17 mouse cellular contexts compared by ENCODE assay signal in the genomic region with DNA sequence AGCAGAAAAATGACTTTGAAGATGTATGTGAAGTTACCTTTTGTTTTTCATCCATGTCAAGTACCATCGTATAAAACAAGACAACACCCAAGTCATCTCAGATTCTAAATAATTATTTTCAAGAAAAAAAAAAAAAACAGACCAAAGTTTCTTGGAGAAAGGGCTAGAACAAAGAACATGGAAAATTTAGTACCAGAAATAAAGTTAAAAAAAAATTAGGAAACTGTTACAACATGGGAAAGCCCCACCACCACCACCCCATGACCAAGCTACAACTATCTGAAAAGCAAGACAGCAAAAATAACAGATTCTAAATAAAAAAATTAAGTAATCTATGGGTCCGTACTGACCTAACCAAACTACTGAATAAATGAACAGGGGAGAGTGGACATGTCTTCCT.
A peak's percentile ranks its signal among the peaks of the same experiment; 100 is the strongest.
DNase-seq lines count a peak whose midpoint lies in the region; TF ChIP-seq lines count a peak whose summit lies in the region.
"Had no signal": no experiment of that assay in that cellular context is flagged by ENCODE, and none has a peak within 500 bp of the region (broad histone marks: within the 10 kb centered on the region; RNA-seq: fewer than 3 reads in every experiment).

No protein-coding gene starts in this region.

- TF ChIP-seq EP300 in CH12.LX (IDR thresholded peaks at IDR 0.05; ENCODE audit: low read length), result peak; percentile 67

- no peak for TF ChIP-seq CTCF in layer of hippocampus, adult 2 months (conservative IDR thresholded peaks at IDR 0.05)
- TF ChIP-seq CTCF in CH12.LX (conservative IDR thresholded peaks at IDR 0.05 in 1 of 2, IDR thresholded peaks at IDR 0.05 in 1 of 2; ENCODE audit: low read depth in 2 of 2, low read length in 2 of 2), result no peak

- no peaks in the 10 kb centered on the region for H3K27me3 ChIP-seq in CH12.LX (replicated peaks)
- H3K27me3 ChIP-seq: Patski had no signal

- peak overlapping the region; percentile 70; the same call in 1 of the 2 replicates for H3K27ac ChIP-seq in layer of hippocampus, adult 2 months
- no peak overlapping the region for H3K27ac ChIP-seq in CH12.LX (ENCODE audit: insufficient read depth, low read depth)

- H3K4me3 ChIP-seq in layer of hippocampus, adult 2 months, result no peak overlapping the region
- no peak overlapping the region for H3K4me3 ChIP-seq in CH12.LX (replicated peaks in 1 of 3; ENCODE audit: low read depth in 2 of 3, low read length in 2 of 3, poor library complexity in 1 of 3)

- H3K9me3 ChIP-seq in CH12.LX (replicated peaks; ENCODE audit: low read length), result peaks cover 5% of the 10 kb centered on the region

- no peak for TF ChIP-seq RAD21 in CH12.LX (IDR thresholded peaks at IDR 0.05; ENCODE audit: low read depth, low read length)

- H3K79me2 ChIP-seq in CH12.LX (replicated peaks; ENCODE audit: control insufficient read depth, extremely low read depth, insufficient read depth, poor library complexity, severe bottlenecking), result 0 out of 2 replicates have a peak, but pooled peaks cover 2% of the 10 kb centered on the region

- peaks cover 7 to 49% of the 10 kb centered on the region in 2 experiments; a peak in 3 of 4 replicates for H3K4me1 ChIP-seq in CH12.LX (ENCODE audit: control insufficient read depth in 1 of 2, insufficient read depth in 2 of 2)

- dilution Hi-C loops in CH12.LX (cut with MboI; ENCODE audit: extremely low pct_ligation_motif_present, extremely low pct_unique_long_range_greater_than_20kb, low sequenced_read_pairs), result no loop called here

- DNase-seq in layer of hippocampus, adult 2 months (ENCODE audit: low spot score in 2 of 2), result no peak
- DNase-seq in layer of hippocampus, postnatal 14 days (ENCODE audit: low spot score in 2 of 2), result no peak
- DNase-seq in CH12.LX (ENCODE audit: extremely low read depth), result no peak
- DNase-seq in frontal cortex, postnatal 14 days (ENCODE audit: low spot score in 2 of 2), result no peak
- DNase-seq: adrenal gland, adult 2 months; adrenal gland, adult 8-10 months; adrenal gland, postnatal 10 days; adrenal gland, postnatal 14 days; adrenal gland, postnatal 25 days; adrenal gland, postnatal 36 days; B cell, adult 2 months; cerebellum, adult 11 months; cerebellum, adult 11-12 months; cerebellum, adult 18-20 months; cerebellum, adult 2 months had no signal

- H3K4me2 ChIP-seq in CH12.LX (ENCODE audit: insufficient read depth, low read depth, poor library complexity, severe bottlenecking), result peak overlapping the region; percentile 94

- in situ Hi-C loops in CH12.LX (cut with MboI; ENCODE audit: low pct_ligation_motif_present, low pct_unique_long_range_greater_than_20kb, low sequenced_read_pairs), result no loop called here

- no peak for TF ChIP-seq POLR2A in CH12.LX (IDR thresholded peaks at IDR 0.05; ENCODE audit: low read depth, low read length)

- H3K36me3 ChIP-seq in CH12.LX (replicated peaks in 1 of 2; ENCODE audit: control insufficient read depth in 1 of 2, insufficient read depth in 1 of 2, low read length in 1 of 2), result peaks cover 0 to 5% of the 10 kb centered on the region in 2 experiments
- H3K36me3 ChIP-seq: G1E had no signal

- H3K9ac ChIP-seq in CH12.LX (ENCODE audit: insufficient read depth, low read depth), result no peak overlapping the region

TF ChIP-seq in CH12.LX, 34 proteins besides CTCF, POLR2A, EP300 and RAD21:
- TF ChIP-seq MAX (IDR thresholded peaks at IDR 0.05; ENCODE audit: low read length) (no peak), ZKSCAN1 (IDR thresholded peaks at IDR 0.05; ENCODE audit: borderline replicate concordance, low read depth, low read length) (no peak), ZNF384 (IDR thresholded peaks at IDR 0.05; ENCODE audit: low read depth, low read length) (peak; percentile 87), CHD1 (IDR thresholded peaks at IDR 0.05; ENCODE audit: low read depth, low read length) (no peak), KAT2A (IDR thresholded peaks at IDR 0.05; ENCODE audit: insufficient replicate concordance, low read length) (no peak), TBP (conservative IDR thresholded peaks at IDR 0.05; ENCODE audit: low read depth, low read length) (no peak), MAZ (IDR thresholded peaks at IDR 0.05; ENCODE audit: low read depth, low read length) (no peak), CHD2 (IDR thresholded peaks at IDR 0.05; ENCODE audit: low read length) (no peak), MYC (IDR thresholded peaks at IDR 0.05; ENCODE audit: low read depth, low read length) (0 out of 2 replicates have a peak, but pooled peaks have one; percentile 19), ETS1 (conservative IDR thresholded peaks at IDR 0.05; ENCODE audit: low read depth, low read length) (no peak), NRF1 (IDR thresholded peaks at IDR 0.05; ENCODE audit: low read depth, low read length) (no peak), NELFE (IDR thresholded peaks at IDR 0.05; ENCODE audit: low read depth, low read length) (no peak), MEF2A (IDR thresholded peaks at IDR 0.05; ENCODE audit: borderline replicate concordance, low read depth, low read length) (peak; percentile 19; the same call in 1 of the 2 replicates), ZMIZ1 (IDR thresholded peaks at IDR 0.05; ENCODE audit: low read depth, low read length) (no peak), JUND (conservative IDR thresholded peaks at IDR 0.05; ENCODE audit: low read depth, low read length) (no peak), TCF12 (IDR thresholded peaks at IDR 0.05; ENCODE audit: low read depth, low read length) (no peak), PAX5 (IDR thresholded peaks at IDR 0.05; ENCODE audit: low read length) (no peak), SIN3A (IDR thresholded peaks at IDR 0.05; ENCODE audit: low read length) (no peak), SMC3 (IDR thresholded peaks at IDR 0.05; ENCODE audit: low read depth, low read length) (no peak), HCFC1 (IDR thresholded peaks at IDR 0.05; ENCODE audit: low read depth, low read length) (no peak), IRF4 (IDR thresholded peaks at IDR 0.05; ENCODE audit: low read depth, low read length) (0 out of 2 replicates have a peak, but pooled peaks have one; percentile 10), GABPA (IDR thresholded peaks at IDR 0.05; ENCODE audit: insufficient replicate concordance, low read depth, low read length) (no peak), JUN (IDR thresholded peaks at IDR 0.05; ENCODE audit: insufficient read depth, low read depth, low read length) (no peak), MAFK (IDR thresholded peaks at IDR 0.05; ENCODE audit: insufficient replicate concordance, low read length) (no peak)
TF ChIP-seq in CH12.LX: peak in this region for 4.
